10 mouse cellular contexts compared by ENCODE assay signal in genomic region chr12:86370611-86371383, GRCm38 (mm10). TPM values are rescaled to one million over a fixed set of nuclear protein-coding genes. Genes with fewer than 3 reads are reported as not detected.
DNase-seq lines count a peak whose midpoint lies in the region; TF ChIP-seq lines count a peak whose summit lies in the region.
"Had no signal": no experiment of that assay in that cellular context is flagged by ENCODE, and none has a peak within 500 bp of the region (broad histone marks: within the 10 kb centered on the region; RNA-seq: fewer than 3 reads in every experiment).

No protein-coding gene starts in this region.

- no peak for TF ChIP-seq CTCF in brain, embryonic 14.5 days (IDR thresholded peaks at IDR 0.05; ENCODE audit: borderline replicate concordance, extremely low read depth, insufficient read depth, insufficient read length)

- TF ChIP-seq POLR2A in brain, embryonic 14.5 days (IDR thresholded peaks at IDR 0.05; ENCODE audit: borderline replicate concordance, extremely low read depth, insufficient read depth, insufficient read length, poor library complexity, severe bottlenecking), result no peak

- peak; percentile 22 for DNase-seq in layer of hippocampus, adult 18-20 months (ENCODE audit: low spot score in 2 of 2)
- DNase-seq in layer of hippocampus, postnatal 25 days (ENCODE audit: extremely low spot score in 1 of 2, low spot score in 1 of 2), result no peak
- peak; percentile 59 for DNase-seq in brain, adult 2 months (ENCODE audit: low read depth, low spot score)
- DNase-seq in brain, embryonic 14.5 days (ENCODE audit: low read depth), result peak; percentile 77
- peak; percentile 28 to 52 for DNase-seq in kidney, postnatal 25 days
- DNase-seq in lung, postnatal 14 days, result no peak
- no peak for DNase-seq in ovary, postnatal 14 days (ENCODE audit: low spot score)
- DNase-seq: cerebellum, adult 8-10 months; heart, postnatal 4 days; lung, adult 18-20 months had no signal

RNA-seq across cellular contexts. Expression of gene Esrrb, which starts 9.9 kb away (rescaled TPM):
- total RNA-seq in layer of hippocampus, adult 18-20 months (2021), result 1 to 10 TPM; 1.2 to 1.3 TPM
- total RNA-seq in layer of hippocampus, postnatal 25 days (2021), result 1 to 10 TPM; 1.2 to 1.6 TPM
- 5.7 and 12.3 TPM in 2 replicates for polyA plus RNA-seq in brain, embryonic 14.5 days (2012; rRNA removed)

Comparison
In these comparisons a context has a peak if more than half of its experiments do, and no peak if none do; other contexts are left out.
1. DNase-seq: peak in layer of hippocampus, adult 18-20 months (2 of 2), brain, adult 2 months (single experiment), brain, embryonic 14.5 days (single experiment) and kidney, postnatal 25 days (2 of 2); none in layer of hippocampus, postnatal 25 days (0 of 2), lung, postnatal 14 days (single experiment) and ovary, postnatal 14 days (single experiment).